Mouse (Mus musculus): Measurements from ENCODE around the gene Fam241a.

Fam241a gene

DNA sequence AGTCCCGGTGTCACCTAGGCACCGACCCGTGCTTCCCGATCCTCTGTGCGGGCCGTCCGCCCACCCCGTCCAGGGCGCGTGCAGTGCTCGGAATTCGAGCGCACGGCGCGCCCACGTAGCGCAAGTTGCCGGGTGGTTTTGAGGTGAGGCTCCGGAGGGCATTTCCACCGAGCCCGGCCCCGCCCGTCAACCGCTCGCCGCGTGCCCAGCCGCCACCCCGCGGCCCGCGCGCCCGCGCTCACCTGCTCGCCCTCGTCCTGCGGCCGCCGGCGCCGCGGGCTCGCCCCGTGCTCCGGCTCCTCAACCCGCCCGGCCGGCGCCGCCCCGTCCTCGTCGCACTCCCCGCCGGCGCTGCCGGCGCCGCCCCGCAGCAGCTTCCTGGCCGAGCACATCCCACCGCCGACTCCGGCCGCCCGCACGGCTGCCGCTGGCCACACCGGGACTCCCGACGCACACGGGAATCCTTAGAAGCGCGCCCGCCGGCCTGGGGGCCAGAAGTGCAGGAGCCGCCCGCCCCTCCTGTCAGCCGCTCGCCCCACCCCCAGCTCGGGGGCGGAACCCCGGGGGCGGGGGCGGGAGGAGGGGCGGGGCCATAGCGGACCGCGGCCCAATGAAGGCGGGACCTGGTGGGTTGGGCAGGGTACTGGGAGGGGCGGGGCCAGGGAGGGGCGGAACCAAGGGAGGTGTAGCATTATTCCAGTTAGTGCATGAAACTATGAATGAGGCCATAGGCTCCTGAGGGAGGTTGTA lies at the start of gene Fam241a:
Gene Fam241a, minus strand, starts transcription at position 533 of the 750 bp plus-strand sequence.
- peak; percentile 47 to 75 for DNase-seq (ENCODE audit: low read depth in 1 of 2, low spot score in 2 of 2)

DNA sequence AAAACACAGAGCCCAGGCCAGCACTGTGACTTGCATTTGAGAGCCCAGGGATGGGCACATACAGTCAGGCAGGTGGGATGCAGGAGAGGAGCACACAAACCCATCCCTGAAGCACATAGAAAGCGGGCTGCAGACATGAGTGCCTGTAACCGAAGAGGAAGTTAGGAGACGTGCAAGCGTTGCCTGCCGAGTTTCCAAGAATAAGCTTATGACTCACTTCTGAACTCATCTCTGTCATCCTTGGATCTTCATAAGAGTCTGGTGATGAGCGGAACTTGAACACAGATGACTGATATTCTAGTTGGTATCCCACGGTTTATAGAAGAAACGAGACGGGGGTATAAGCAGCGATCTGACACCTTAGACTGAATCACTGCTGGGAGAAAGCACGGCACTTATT lies 36.3 kb upstream of the Fam241a start:
- DNase-seq (ENCODE audit: low read depth in 1 of 2, low spot score in 2 of 2) = no peak

DNA sequence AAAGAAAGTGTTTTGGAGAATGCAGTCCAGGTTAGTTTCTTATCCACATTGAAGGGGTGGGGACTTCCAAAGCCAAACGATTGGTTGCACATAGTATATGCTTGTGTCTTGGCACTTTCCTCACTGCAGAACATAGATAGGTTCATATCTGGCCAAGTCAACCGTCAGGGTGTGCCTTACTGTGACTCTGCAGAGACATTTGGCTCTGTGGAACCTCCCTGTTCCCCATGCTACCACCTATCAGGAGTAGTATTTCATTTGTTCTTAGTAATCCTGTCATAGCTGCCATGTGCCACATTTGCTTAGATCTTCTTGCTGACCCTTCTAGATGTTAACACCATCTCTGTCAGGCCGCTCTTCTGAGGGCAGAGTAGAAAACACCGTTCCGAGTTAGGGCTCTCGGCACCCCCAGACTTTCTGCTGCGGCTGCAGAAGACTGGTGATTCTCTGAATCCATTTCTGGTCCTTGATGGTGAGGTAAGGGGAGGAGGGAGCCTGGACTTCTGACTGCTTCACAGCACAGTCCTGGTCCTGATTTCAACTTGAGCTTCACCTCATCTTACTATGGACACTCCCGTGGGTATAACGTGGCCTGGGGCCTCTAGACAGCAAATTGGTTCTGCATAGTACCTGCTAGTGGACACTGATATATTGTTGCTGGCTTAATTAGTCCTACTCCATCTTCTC lies 34.3 kb upstream of the Fam241a start:
- no peak for DNase-seq (ENCODE audit: low read depth in 1 of 2, low spot score in 2 of 2)

DNA sequence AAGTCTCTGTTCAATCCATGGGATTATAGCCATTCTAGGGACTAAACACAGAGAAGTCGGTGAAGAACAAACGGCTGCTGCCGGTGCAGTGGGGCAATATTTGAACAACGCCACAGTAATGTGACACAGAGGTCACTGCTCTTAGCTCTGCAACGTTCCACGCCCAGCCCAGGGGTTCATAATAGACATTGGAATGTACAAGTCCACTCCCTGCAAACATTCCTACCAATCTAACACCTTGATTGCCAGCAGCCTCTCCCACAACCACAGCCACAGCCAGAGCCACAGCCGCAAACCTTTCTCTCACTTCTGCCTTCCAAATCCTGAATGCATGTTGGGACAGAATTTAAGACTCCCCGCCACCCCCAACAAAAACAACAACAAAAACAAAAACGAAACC lies 33.8 kb upstream of the Fam241a start:
- no peak for DNase-seq (ENCODE audit: low read depth in 1 of 2, low spot score in 2 of 2)

DNA sequence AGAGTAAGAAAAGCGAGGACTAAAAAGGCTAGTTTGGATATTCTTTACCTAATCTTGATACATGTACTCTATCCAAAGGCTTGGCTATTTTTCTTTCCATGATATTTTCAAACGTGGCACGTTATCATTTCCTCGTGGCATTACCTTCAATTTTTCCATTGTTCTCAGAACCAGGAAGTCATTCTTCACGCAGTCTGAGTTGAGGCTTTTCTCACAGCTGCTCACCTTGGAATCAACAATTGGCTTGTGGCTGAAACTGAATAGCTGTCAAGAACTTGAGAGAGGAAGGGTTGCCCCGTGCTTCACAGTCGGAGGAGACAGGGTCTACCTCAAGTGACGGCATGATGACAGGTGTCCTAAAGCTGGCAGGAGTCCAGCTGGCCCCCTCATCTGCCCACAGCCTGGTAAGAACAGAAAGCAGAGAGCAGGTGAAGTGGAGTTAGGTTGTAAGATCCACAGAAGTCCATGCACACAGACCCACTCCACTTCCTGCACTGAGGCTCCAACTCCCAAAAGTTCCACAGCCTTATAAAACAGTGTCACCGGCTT lies 30.6 kb upstream of the Fam241a start:
- DNase-seq (ENCODE audit: low read depth in 1 of 2, low spot score in 2 of 2) = no peak

DNA sequence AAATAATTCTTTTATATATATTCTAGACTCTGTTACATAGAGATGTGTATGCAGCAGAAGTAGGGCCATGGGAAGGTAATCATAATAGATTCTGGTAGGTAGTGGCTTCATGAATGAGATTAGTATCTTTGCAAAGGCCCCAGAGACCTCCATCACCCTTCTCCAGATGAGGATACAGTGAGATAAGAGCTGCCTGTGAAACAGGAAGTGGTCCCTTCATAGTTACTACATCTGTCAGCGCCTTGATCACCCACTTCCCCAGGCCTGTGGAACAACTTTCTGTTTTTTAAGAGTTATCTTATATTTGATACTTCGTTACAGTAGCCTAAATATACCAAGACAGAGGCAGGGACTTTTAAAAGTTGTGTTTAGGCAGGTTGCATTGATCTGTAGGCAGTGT lies 28.3 kb upstream of the Fam241a start:
- DNase-seq (ENCODE audit: low read depth in 1 of 2, low spot score in 2 of 2) = no peak

DNA sequence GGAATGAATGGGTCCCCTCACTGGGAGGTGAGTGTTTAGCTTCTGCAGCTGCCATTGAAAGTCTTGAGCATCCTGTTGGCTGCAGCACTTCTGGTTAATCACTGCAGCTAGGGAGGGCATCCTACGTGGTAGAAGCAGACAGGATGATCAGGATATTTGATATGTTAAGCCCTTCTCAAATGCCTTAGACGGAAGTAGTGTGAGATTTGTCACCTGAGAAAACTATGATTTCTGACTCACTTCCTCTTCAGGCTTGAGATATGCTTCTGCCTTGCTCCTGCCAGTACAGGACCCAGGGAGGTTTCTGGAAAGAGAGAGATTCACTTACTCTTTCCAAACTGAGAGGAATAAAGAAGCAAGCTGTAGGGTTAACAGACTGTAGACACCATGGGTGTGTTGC lies 27.1 kb upstream of the Fam241a start:
- no peak for DNase-seq (ENCODE audit: low read depth in 1 of 2, low spot score in 2 of 2)

DNA sequence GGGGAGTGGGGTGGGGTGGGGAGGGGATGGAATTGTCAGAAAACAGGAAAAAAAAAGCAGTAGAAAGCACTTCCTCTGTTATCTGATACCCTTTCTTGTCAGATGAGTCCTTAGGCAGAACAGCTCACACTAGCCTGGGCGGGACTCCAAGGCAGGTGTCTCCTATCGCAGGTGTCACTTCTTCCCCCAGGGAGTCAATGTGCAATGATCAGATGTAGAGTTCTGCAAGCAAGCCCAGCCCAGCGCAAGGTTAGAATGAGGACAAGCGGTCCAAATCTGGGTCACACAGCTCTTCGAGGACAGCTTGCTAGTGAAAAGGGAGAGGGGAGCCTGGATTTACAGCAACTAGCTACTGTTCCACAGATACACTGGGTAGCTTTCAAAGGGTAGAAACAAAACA lies 26.0 kb upstream of the Fam241a start:
- DNase-seq (ENCODE audit: low read depth in 1 of 2, low spot score in 2 of 2) = no peak

DNA sequence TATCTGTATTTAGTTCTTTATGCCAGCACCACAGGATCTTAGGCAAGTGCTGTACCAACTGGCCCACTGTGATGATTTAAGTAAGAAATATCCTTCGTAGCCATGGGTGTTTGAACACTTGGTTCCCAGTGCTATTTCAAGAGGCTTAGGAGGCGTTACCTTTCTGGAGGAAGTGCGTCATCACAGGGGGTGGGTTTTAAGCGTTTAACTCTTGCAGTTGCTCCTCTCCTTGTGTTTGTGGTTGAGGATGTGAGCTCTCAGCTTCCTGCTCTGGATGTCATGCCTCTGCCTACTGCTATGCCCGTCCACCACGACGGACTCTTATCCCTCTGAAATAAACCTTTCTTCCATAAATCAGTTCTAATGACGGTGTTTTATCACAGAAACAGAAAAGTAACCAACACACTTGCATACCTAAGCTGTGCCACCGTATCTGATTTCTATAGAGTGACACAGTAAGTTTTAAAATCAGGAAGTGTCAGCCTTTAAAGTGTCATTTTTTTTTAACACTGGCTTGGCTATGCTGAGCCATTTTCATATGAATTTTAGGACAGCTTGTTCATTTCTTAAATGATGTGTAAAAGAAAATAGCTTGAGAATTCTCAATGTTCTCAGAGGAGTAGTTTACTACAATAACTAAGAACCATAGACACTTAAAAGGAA lies 22.0 kb upstream of the Fam241a start:
- DNase-seq (ENCODE audit: low read depth in 1 of 2, low spot score in 2 of 2) = peak; percentile 61

DNA sequence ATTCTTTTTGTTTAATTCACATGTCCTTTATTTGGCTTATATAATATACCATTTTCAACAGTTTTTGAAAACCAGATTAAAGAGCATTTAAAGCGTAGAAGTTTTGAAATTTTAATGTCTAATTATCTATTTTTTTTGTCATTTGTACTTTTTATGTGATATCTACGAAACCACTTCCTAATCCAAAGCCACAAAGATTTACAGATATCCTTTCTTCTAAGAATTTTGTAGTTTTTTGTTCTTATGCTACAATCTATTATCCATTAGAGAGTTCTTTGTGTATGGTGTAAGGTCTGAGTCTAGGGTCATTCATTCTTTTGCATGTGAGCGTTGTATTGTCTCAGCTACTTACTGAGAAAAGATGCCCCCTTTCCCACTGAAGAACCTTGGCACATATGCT lies 21.4 kb upstream of the Fam241a start:
- DNase-seq (ENCODE audit: low read depth in 1 of 2, low spot score in 2 of 2) = no peak

DNA sequence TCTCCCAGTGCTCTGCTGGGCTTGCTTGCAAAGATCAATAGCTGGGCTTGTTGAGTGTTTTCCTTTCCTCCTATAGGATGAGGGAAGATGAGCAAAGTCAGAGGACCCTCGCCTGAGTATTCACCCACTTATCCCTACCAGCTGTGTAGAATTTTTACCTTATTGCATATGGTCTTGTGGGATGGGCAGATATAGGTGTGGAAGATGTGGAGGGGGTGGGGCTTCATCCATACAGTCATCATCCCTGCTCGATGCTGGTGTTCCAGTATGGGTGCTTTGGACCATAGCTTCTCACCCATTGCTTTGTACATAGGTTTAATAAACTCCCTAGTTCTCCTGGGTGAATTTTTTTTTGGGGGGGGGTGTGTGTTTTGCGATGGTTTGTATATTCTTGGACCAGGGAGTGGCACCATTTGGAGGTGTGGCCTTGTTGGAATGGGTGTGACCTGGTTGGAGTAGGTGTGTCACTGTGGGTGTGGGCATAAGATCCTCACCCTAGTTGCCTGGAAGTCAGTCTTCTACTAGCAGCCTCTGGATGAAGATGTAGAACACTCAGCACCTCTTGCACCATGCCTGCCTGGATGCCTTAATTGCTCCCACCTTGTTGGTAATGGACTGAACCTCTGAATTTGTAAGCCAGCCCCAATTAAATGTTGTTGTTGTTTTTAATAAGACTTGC lies 19.7 kb upstream of the Fam241a start:
- DNase-seq (ENCODE audit: low read depth in 1 of 2, low spot score in 2 of 2) = no peak

DNA sequence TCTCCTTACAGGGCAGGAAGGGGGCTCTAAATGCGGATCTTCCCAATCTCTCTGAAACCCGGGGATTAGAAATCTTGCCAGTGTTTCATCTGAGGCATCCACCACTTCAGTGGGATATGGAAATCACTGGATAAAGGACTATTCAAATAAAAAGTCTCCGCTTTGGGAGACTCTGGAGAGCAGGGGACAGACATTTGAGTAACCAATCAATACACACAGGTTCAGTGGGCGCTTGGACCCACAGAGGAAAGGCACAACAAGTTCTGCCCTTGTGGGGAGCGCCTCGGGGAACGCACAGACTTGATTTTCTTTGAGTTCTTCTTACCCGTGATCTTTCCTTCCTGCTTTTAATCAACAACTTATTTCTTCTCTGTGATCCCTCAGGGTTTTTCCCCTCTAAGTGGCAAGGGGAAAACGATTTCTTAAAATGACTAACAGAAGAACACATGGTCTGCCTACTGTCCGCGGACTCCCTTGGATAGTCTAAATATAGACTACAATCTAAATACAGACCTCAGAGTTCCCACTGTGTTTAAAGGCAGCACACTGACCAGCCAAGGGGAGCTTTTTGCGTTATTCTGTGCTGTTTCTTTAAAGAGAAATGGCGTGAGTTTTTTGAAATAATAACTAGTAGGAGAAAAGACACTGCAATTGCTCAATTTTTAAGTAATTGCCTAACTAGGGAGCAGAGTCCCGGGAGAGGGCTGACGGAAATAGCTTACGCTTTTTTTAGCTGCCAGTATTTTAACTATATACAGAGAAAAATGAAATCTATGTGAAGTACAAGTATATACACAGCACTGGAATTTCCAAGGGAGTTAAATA lies 18.0 kb upstream of the Fam241a start:
- DNase-seq (ENCODE audit: low read depth in 1 of 2, low spot score in 2 of 2) = no peak

DNA sequence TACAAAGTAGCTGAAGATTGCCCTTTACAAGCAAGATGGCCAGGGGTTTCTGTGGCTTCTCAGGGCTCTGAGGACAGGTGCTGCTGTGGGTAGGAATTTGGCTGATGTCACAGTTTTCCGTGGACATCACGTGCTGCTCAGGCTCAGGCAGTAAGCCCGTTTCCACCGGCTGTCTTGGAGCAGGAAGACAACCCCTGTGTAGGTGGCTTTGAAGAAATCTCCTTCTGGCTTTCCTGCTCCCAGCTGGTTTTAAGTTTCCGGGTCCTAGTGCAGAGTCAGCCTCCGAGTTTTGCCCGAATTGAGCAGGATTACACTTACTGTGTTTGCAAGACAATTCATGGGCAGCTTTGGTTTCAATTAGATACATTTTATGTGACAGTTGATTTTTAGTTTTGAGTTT lies 13.8 kb upstream of the Fam241a start:
- no peak for DNase-seq (ENCODE audit: low read depth in 1 of 2, low spot score in 2 of 2)

DNA sequence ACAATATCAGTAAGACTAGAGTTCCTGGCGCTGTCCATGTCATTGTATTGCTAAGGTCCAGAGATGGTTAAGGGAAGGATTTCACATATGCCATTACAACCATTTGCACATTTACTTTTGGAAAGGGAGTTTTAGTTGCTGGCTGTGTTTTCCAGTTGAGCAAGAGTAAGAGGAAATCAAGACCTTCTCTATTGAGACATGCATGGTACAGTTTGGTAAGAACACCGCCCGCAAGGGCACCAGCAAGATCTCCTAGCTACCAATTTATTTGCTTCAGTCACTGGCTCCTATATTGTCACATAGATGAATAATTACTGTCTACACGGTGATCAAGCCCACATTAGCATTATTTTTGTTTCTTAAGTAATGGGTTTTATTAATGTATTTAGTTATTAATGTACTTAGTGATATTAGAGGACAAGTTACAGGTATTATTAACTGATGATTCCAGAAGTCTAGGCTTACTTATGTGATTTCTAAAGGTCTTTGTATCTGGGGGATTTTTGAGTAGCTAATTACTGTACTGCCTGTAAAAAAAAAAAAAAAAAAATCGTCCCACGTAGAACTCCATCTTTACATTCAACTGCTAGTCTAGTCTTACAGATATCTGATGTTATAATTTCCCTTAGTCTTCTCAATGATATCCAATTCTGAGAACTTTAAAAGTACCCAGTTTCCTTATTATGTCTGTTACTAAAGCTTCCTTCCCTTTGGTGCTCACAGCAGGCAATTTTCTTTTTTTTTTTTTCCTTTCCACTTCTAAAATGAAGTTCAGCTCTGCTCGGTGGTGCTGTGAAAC lies 944 bp downstream of the Fam241a start:
- no peak for DNase-seq (ENCODE audit: low read depth in 1 of 2, low spot score in 2 of 2)

DNA sequence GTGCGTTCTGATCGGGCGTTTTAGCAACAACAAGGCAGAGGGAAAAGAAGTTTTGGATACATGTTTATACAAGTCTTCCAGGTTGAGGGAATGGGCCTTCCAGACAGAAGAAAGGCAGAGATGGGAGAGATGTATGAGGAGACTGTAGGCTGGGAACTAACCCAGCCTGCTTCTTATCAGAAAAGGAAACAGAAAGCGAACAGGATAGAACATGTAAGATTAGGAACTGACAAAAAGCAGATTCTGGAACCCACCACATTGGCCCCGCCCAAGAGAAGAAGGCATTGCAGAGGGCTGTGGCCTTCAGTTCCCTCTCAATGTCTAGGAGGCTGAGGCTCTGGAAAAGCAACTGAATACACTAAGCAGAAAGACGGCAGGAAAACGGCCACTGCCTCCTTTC lies 2.2 kb downstream of the Fam241a start:
- DNase-seq (ENCODE audit: low read depth in 1 of 2, low spot score in 2 of 2) = peak in 1 of 2 experiments; percentile 24

DNA sequence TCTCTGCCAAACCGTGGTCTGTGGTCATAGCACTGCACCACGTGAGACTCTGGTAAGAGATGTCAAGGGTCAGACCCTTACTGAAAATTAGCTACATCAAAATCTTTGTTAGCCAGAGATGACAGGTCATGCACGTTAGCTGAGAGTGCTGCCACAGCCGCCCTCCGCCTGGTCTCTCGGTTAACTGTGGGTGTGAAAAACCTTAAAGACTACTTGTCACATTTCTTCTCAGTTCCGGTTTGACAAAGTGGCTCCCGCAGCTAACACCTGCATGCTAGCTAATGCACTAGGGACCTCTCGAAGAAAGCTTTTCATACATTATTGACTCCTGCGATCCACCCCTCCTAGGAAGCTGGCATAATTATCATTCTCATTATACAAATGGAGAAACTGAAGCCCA lies 4.2 kb downstream of the Fam241a start:
- no peak for DNase-seq (ENCODE audit: low read depth in 1 of 2, low spot score in 2 of 2)

DNA sequence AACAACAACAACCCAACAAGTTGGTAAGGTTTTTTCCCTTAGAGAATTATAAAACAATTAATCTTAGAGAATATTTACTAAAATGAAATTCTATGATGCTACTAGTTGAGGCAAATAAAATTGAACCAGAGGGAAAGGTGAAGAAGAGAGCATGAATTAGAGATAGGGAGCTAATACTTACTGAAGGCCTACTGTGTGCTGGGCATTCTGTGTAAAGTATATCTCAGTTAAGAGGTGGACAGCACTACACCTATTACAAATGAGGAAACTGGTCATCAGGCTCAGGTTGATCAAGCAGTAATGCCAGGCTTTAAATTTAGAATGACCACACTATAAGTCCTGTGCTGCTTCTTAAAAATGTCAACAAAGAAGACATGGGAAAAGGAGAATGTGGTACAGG lies 6.1 kb downstream of the Fam241a start:
- DNase-seq (ENCODE audit: low read depth in 1 of 2, low spot score in 2 of 2) = no peak

DNA sequence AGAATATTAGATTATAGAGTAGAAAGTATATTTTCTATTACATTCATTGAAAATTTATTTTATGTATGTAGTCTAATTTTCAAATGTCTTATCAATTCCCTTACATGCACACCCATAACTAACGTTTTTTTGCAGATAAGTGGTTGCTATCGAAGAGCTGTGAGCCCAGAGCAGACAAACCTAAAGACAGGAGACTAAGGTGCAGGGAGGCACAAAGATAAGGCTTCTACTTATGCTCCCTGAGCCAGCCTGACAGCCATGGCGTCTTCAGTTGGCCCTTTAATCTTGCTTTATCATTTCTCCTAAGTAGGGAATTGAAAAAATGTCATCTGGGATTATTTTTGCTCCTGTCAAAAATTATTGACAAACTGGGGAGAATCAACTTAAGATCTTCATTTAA lies 6.6 kb downstream of the Fam241a start:
- DNase-seq (ENCODE audit: low read depth in 1 of 2, low spot score in 2 of 2) = no peak

DNA sequence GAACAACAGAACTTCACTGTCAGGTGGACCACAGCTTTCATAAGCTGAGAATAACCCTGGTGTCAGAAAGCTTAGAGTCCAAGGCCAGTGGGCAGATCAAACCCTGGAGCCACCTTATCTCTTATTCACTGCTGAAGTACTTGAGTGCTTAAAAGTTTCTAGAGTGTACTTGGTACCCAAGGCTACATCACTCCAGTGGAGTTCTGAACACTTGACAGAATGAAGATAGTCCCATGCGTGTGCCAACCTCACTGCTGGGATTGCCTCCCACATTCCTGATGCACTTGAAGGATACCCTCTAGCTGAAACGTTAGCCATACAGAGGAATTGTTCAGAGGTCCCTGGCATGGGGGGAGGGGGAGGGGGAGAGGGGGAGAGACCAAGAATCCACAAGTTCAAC lies 14.4 kb downstream of the Fam241a start:
- no peak for DNase-seq (ENCODE audit: low read depth in 1 of 2, low spot score in 2 of 2)

DNA sequence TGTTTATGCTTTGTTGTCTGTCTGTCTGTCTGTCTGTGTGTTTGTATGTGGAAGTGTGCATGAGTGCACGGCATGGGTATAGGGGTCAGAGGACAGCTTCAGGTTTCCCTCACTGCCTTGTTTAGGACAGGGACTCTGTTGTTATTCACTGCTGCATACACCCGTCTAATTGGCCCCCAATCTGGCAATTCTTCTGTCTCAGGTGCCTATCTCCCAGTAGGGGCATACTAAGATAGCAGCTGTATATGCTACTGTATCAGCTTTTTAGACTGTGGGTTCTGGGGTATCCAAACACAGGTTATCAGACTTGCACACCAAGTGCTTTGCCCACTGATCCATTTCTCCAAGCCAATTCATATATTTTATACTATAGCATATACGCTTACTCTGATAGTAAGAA lies 16.2 kb downstream of the Fam241a start:
- no peak for DNase-seq (ENCODE audit: low read depth in 1 of 2, low spot score in 2 of 2)

Data from monocyte, adult 2 months (primary cell).